Mouse (Mus musculus) ES-Bruce4 (cell line): Measurements from ENCODE around the gene Gm21988. TPM values are rescaled to one million over a fixed set of nuclear protein-coding genes. Genes with fewer than 3 reads are reported as not detected.

Experiments used
- H3K27ac ChIP-seq: 2 replicates; pipeline ENCODE4 v1.5.1; 2012; ENCODE audit warnings: low read length, inconsistent platforms; ENCODE audit not compliant: insufficient read depth
- H3K27me3 ChIP-seq: 2 replicates; pipeline ENCODE4 v1.6.1; 2012; ENCODE audit warnings: mild to moderate bottlenecking, low read length, inconsistent platforms; ENCODE audit not compliant: control insufficient read depth, poor library complexity, insufficient read depth, severe bottlenecking
- H3K36me3 ChIP-seq: 2 replicates; pipeline ENCODE4 v1.6.1; 2012; ENCODE audit warnings: inconsistent platforms, mild to moderate bottlenecking, low read length, moderate library complexity; ENCODE audit not compliant: control insufficient read depth, poor library complexity, insufficient read depth, severe bottlenecking
- H3K4me1 ChIP-seq: one replicate; pipeline ENCODE4 v1.8.1; 2011; ENCODE audit warnings: low read length; ENCODE audit not compliant: control insufficient read depth, insufficient read depth
- H3K4me3 ChIP-seq: 2 replicates; pipeline ENCODE4 v1.5.1; 2011; ENCODE audit warnings: low read depth, mild to moderate bottlenecking, low read length
- H3K9ac ChIP-seq: 2 replicates; pipeline ENCODE4 v1.6.1; 2012; ENCODE audit warnings: low read depth, mild to moderate bottlenecking, inconsistent platforms; ENCODE audit not compliant: poor library complexity, severe bottlenecking
- H3K9me3 ChIP-seq: replicated peaks from 2 replicates; pipeline ENCODE4 v1.6.1; 2012; ENCODE audit warnings: mild to moderate bottlenecking, low read length, inconsistent platforms; ENCODE audit not compliant: control insufficient read depth, poor library complexity, insufficient read depth, severe bottlenecking
- CTCF ChIP-seq: IDR thresholded peaks from one replicate; pipeline ENCODE4 v1.8.1; 2011; ENCODE audit warnings: low read depth, low read length
- EP300 ChIP-seq: IDR thresholded peaks from 2 replicates; pipeline ENCODE4 v1.6.1; 2011; ENCODE audit warnings: low read depth, low read length; ENCODE audit not compliant: insufficient read depth
- POLR2A ChIP-seq: IDR thresholded peaks from one replicate; pipeline ENCODE4 v1.8.1; 2011; ENCODE audit warnings: low read length; ENCODE audit not compliant: insufficient read depth
- polyA plus RNA-seq: library from polyadenylated mRNA; stranded (reverse); fragments of >200 nt; gene quantifications from 2 replicates; pipeline ENCODE4 v1.2.4, GENCODE M21; 2011; ENCODE audit warnings: low read depth; ENCODE audit not compliant: missing spikeins, insufficient read depth, insufficient read length

Gm21988 gene
- polyA plus RNA-seq, 1 experiment, result 0.55 TPM

DNA sequence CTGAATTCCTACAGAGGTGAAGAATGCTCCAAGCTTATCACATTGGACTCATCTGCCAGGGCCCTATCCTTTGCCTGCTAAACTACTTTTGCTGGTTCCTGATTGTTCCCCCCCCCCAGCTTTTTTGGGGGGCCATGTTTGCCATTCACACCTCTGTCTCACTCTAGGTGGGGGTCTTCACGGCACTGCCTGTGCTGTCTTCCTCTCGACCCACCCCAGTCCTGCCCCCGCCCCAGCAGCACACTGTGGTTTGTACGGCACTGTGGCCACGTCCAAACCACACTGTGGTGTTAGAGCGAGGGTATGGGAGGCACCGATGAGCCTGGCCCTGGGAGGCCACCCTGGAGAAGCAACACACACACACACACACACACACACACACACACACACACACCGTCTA lies 5.1 kb downstream of the Gm21988 start:
- no peaks in the 10 kb centered on the region for H3K27me3 ChIP-seq
- no peaks in the 10 kb centered on the region for H3K9me3 ChIP-seq
- no peak overlapping the region for H3K4me3 ChIP-seq
- H3K9ac ChIP-seq, result peak overlapping the region; percentile 25; the same call in 1 of the 2 replicates
- H3K36me3 ChIP-seq, result peaks cover 15% of the 10 kb centered on the region
- H3K4me1 ChIP-seq, result peaks cover 5% of the 10 kb centered on the region
- peak overlapping the region; percentile 27 for H3K27ac ChIP-seq
- TF ChIP-seq CTCF (no peak), EP300 (no peak), POLR2A (no peak)

DNA sequence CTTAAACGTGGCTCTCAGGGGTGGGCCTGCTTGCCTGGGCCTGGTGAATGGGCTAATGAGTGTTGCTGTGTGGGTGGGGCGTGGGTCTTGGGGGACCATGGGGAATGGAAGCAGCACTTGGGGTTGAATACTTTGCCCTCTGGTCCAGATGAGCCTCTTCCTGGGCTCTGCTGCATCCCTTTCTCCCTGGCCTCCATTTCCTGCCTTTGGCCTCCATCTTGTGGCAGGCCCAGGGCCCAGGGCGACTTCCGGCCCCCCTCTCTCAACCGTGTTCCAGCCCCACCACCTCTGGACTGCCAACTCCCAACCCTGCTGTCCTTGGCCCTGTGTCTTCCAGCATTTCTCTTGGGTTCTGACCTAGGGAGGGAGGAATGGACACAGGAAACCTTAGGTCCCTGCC lies 5.6 kb downstream of the Gm21988 start:
- Histone ChIP-seq H3K4me3 (no peak overlapping the region), H3K36me3 (peaks cover 15% of the 10 kb centered on the region), H3K9me3 (no peaks in the 10 kb centered on the region), H3K9ac (peak overlapping the region; percentile 86; the same call in 1 of the 2 replicates), H3K4me1 (peaks cover 5% of the 10 kb centered on the region), H3K27ac (peak overlapping the region; percentile 27), H3K27me3 (no peaks in the 10 kb centered on the region)
- TF ChIP-seq EP300, result no peak
- TF ChIP-seq POLR2A, result no peak
- no peak for TF ChIP-seq CTCF

DNA sequence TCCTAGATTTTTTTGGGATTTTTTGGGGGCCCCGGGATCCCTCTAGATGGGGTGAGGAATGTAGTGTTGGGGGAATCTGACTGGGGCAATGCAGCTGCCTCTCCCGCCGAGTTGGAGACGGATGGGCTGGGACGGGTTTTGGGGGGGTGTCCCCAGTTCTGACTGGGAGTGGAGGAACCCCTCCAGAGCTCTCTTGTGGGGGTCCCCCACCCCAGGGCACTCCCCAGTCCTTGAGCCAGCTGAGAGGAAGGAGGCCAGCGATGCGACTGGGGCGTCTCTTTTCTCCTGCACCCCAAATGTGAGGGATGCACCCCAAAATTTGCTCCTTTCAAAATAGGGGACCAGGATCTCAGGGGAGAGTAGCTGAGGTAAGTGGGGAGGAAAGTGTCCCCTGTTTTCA lies 6.6 kb downstream of the Gm21988 start:
- Histone ChIP-seq H3K9ac (peak overlapping the region; percentile 86), H3K27ac (no peak overlapping the region), H3K27me3 (no peaks in the 10 kb centered on the region), H3K4me3 (peak overlapping the region; percentile 37; the same call in 1 of the 2 replicates), H3K9me3 (no peaks in the 10 kb centered on the region), H3K4me1 (peaks cover 5% of the 10 kb centered on the region), H3K36me3 (peaks cover 15% of the 10 kb centered on the region)
- TF ChIP-seq EP300 (no peak), CTCF (no peak), POLR2A (no peak)

DNA sequence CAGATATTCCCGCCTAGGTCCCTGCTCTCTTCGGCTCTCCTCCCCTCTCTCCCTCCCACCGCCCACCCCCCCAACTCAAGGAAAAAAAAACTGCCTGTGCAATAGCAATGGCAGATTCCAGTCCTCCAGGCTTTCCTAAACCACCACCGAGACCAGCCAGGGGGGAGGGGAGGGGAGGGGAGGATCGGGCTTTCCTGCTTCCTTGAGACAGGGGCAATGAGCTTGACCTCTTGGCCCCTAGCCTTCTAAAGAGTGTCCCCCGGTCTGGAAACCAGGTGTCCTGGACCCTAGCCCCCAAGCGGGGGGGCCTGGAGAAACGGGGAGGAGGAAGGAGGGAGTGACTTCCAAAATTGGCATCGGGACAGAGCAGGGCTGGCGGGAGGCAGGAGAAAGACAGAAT lies 7.1 kb downstream of the Gm21988 start:
- Histone ChIP-seq H3K36me3 (peaks cover 15% of the 10 kb centered on the region), H3K4me1 (peaks cover 5% of the 10 kb centered on the region), H3K9me3 (no peaks in the 10 kb centered on the region), H3K27ac (no peak overlapping the region; the same call in 1 of the 2 replicates), H3K9ac (peak overlapping the region; percentile 86), H3K4me3 (peak overlapping the region; percentile 47), H3K27me3 (no peaks in the 10 kb centered on the region)
- TF ChIP-seq CTCF, result no peak
- TF ChIP-seq EP300, result no peak
- TF ChIP-seq POLR2A, result no peak

DNA sequence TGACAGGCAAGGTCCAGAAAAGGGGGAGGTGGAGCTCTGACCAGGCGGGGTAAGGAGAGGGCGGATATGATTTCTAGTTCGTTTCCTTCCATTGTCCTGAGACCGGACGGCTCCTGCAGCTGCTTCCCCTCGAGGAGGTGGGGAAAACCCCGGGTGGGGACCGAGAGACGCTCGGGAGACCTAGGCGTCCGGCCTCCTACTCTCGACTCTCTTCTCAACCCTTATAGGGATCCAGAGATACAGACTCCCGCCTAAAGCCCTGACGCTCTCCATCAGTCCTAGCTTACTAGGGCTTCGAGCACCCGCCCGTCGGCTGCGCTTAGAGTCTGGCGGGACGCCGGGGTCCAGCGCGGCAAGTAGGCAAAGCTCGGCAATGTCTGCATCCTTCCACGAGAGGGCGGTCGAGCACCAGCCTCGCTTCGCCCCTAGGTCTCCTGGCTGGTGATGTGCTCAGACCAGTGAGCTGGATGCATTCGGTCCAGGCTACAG lies 9.3 kb downstream of the Gm21988 start:
- H3K27me3 ChIP-seq, result no peaks in the 10 kb centered on the region
- no peak overlapping the region for H3K27ac ChIP-seq
- peak overlapping the region; percentile 38 for H3K9ac ChIP-seq
- peaks cover 8% of the 10 kb centered on the region for H3K36me3 ChIP-seq
- TF ChIP-seq POLR2A (no peak), CTCF (peak; percentile 96), EP300 (0 out of 2 replicates have a peak, but pooled peaks have one; percentile 21)
- no peaks in the 10 kb centered on the region for H3K9me3 ChIP-seq
- H3K4me1 ChIP-seq, result peaks cover 5% of the 10 kb centered on the region
- H3K4me3 ChIP-seq, result peak overlapping the region; percentile 61

DNA sequence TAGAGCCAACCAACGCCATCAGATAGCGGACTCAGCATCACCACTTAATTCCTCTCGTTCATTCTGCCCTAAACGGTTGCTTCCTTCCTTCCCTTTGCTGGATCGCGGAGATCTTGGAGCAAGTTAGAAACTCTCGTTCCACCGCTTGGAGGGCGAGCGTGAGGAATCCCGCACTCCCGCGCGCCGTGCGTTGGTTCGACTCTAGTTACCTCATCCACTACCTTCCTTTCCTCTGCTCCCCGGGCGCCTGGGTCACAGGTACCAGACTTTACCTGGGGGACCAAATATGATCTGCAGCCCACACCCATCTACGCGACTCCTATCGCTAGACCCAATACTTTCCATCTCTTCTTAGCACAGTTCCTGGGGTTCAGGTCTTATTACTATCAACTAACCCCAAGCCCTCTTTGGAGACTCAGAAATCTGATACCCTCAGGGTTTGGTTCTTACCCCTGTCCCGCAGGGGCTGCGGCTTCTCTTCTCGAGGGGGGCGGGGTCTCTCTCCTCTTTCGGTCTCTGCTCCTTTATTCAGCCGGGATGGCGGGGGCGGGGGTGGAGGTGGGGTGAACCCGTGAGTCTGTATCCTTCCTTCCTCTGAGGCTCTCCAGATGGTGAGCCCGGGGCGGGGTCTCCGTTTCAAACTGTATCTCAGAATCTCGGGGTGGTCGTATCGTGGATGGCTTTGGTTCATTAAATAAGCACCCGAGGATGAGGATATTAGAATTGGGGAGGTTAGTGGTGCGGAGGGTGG lies 10.2 kb downstream of the Gm21988 start, which contains the start of gene Bcl6b:
Bcl6b (minus strand) TSS at position 539 of the 751 bp plus-strand sequence.
- Histone ChIP-seq H3K4me1 (peaks cover 3% of the 10 kb centered on the region), H3K36me3 (no peaks in the 10 kb centered on the region; the same call in 1 of the 2 replicates), H3K27ac (0 out of 2 replicates have a peak within 1 kb of the TSS, but pooled peaks have one; percentile 38), H3K9me3 (no peaks in the 10 kb centered on the region), H3K27me3 (no peaks in the 10 kb centered on the region), H3K4me3 (peak within 1 kb of the TSS; percentile 81), H3K9ac (peak within 1 kb of the TSS; percentile 49)
- TF ChIP-seq EP300 (no peak), POLR2A (no peak), CTCF (no peak)
